Mouse (Mus musculus): ENCODE results near the gene Pptc7.

Gene Pptc7

DNA sequence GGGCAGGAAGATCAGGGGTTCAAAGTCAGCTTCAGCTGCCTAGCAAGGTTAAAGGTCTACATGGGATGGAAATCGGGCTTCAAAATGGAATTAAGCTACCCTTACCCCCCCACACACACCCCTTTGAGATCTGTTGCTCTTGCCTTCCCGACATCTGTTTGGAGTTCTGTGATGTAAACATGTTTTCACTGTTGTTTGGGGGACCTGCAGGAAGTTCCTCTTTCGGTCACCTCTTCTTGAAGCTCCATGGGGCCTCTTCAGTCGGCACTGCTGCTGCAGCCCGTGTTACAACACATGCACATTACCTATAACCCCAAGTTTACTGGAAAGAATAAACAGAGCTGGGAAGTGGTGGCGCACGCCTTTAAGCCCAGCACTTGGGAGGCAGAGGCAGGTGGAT is 17.0 kb upstream of the Pptc7 start:
- DNase-seq (ENCODE audit: low spot score), result no peak

GRCm38 (mm10) chr5:122267899-122268298 is 16.3 kb upstream of the Pptc7 start:
- peak; percentile 86 for DNase-seq (ENCODE audit: low spot score)

DNA sequence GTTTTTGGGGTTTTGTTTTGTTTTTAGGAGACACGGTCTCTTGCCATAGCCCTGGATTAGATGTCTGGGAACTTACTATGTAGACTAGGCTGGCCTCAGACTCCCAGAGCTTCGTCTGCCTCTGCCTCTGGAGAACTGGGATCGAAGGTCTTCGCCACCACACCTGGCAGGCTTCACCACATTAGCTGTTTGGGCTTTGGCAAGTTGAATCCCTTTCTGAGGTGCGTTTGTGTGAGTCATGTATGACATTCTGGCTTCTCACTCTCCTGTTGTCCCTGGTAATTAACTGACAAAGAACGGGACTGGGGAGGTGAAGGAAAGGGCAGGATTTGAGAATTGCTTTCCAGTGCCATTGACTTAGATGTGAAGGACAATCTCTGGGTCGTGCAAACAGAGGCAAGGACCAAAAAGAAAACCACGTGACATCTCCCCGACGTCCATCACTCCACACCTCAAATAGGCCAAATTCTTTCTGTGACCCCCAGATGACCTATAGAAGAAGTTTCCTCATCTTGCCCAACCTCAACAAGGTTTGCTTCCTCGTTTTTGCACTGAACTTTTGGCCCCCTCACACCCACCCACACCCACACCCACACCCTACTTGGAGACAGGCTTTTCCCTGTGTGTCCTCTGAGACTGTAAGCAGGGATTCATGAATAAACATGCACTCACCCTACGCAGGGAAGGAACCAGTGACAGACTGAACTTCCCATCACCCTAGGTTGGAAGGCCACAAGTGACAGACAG is 15.1 kb upstream of the Pptc7 start:
- no peak for DNase-seq (ENCODE audit: low spot score)

- DNase-seq (ENCODE audit: low spot score), result no peak
Observed at GRCm38 (mm10) chr5:122272821-122273220, 11.3 kb upstream of the Pptc7 start.

DNA sequence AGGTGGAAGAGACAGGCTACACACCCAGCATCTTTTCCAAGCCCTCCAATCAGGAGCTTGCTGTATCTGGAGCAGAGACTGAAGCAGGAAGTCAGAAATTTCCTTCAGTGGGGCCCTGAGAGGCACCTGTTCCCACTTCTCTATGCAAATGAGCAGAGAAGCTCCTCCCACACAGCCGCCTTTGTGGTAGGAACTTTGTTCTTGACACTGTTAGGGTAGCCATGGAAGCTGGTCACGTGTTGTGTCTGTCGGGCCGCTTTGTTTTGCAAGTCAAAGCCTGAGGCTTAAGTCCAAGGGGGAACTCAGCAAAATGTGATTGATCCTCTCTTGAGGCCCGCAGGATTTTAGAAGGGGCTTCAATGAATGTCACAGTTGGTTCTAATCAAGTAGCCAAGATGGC is 9.4 kb upstream of the Pptc7 start:
- no peak for DNase-seq (ENCODE audit: low spot score)

DNA sequence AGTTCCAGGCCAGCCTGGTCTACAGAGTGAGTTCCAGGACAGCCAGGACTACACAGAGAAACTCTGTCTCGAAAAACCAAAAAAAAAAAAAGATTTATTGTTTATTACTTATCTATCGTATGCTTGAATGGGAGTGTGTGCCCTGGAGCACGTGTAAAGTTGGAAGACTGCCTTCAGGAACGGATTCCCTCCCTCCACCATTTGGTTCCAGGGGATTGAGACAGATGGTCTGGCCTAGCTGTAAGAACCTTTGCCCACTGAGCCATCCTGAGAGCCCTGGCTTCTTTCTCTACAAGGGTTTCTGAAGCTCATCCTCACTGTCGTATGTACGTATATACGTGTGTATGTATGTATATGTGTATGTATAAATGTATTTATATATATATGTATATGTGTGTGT is 5.2 kb upstream of the Pptc7 start:
- DNase-seq (ENCODE audit: low spot score), result no peak

GRCm38 (mm10) chr5:122279799-122280421 is 4.3 kb upstream of the Pptc7 start:
- no peak for DNase-seq (ENCODE audit: low spot score)

DNA sequence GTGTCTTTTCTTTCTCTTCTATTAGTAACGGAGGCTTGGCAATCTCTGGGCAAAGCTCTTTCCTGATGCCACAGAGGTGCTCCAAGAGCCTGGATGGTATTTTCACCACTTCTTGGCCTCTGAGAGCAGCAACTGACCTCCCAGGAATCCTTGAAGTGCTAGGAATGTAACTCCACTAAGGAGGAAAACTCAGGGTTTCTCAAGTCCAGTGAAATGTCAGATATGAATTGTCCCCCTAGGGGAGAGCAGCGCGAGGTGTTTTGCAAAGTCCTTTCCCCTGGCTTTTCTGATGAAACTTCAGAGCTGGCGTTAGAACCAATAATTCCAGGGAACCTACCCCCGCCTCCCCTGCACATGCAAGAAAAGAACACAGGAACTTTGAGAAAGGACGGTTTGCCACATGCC is 3.7 kb upstream of the Pptc7 start:
- no peak for DNase-seq (ENCODE audit: low spot score)

- DNase-seq (ENCODE audit: low spot score), result no peak
Observed at GRCm38 (mm10) chr5:122280827-122281462, 3.2 kb upstream of the Pptc7 start.

DNA sequence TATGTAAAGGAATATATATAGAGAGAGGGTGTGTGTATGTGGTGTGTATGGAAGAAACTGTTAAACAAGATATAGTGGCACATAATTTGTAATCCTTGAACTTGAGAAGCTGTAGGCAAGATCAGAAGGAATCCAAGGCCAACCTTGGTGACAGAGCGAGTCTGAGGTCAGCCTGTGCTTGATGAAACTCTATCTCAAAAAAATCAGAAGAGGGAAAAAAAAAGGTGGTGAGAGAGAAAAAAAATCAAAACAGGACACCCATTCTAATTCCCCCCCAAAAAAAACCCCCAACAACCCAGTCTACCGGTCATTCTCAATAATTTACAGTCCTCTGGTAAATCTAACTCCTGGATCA is 360 bp upstream of the Pptc7 start:
- no peak for DNase-seq (ENCODE audit: low spot score)

- DNase-seq (ENCODE audit: low spot score), result no peak
Observed at GRCm38 (mm10) chr5:122285029-122285766, 1.0 kb downstream of the Pptc7 start.

GRCm38 (mm10) chr5:122285767-122286150 is 1.6 kb downstream of the Pptc7 start:
- DNase-seq (ENCODE audit: low spot score), result no peak

DNA sequence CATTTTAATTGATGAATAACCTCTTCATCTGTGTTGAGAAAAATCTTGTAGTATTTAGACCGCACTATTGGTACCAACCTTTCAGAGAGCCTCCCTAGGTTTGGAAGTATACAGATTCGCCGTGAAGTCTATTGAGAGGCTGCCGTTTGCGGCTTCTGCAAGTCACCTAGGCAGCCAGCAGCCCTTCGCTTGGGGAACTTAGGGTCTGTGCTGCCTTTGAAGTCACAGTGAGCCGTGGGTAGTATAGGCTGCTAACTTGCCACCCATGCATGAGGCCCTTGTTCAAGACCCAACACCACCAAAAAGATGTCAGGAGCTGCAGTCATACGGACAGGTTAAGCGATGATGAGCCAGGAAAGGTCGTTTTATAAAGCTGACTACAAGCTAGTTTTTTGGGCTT is 2.0 kb downstream of the Pptc7 start:
- DNase-seq (ENCODE audit: low spot score), result no peak

DNA sequence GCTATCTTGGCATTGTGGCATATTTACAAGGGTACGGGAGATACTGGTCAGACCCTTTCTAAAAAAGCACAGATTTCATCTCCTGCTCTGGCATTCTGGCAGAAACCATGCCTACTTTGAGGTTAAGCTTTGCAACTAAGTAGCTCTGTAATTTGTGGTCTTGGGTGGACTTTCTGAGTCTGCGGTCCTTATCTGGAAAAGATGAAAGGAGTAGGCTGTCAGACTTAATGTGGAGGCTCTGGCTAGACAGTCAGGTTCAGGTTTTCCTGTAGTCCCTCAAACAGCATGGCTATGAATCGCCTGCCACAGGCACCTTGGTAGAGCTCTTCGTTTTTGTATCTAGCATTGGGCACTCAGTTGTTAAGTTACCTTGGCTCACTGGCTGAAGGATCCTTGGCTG is 2.9 kb downstream of the Pptc7 start:
- no peak for DNase-seq (ENCODE audit: low spot score)

- DNase-seq (ENCODE audit: low spot score), result no peak
Observed at GRCm38 (mm10) chr5:122288147-122288811, 4.1 kb downstream of the Pptc7 start.

- DNase-seq (ENCODE audit: low spot score), result no peak
Observed at GRCm38 (mm10) chr5:122291149-122291548, 7.0 kb downstream of the Pptc7 start.

- no peak for DNase-seq (ENCODE audit: low spot score)
Observed at GRCm38 (mm10) chr5:122291553-122292339, 7.6 kb downstream of the Pptc7 start.

GRCm38 (mm10) chr5:122293131-122293530 is 9.0 kb downstream of the Pptc7 start:
- DNase-seq (ENCODE audit: low spot score), result no peak

DNA sequence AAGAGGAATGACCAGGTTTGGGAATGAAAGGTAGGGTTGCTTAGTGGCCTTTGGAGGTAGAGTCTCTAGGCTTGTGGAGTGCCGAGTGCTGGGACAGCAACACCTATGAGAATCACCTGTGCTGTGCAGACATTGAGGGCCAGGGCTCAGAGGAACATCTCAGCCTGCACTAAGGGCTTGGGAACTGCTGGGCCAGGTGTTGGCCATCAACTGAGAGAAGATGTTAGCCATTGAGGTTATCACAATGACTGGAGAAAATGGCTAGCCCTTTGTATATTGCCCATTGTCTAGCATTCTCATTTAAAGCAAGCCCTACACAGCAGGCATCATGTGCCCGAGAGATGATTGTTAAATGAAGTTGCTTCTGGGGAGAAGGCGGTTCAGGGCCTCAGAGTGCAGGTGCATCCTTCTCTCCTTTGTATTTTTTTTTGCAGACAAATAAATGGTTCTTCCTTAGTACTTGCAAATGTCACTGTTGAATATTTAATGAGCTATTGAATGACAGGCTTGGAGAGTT is 10.1 kb downstream of the Pptc7 start:
- DNase-seq (ENCODE audit: low spot score), result no peak

DNA sequence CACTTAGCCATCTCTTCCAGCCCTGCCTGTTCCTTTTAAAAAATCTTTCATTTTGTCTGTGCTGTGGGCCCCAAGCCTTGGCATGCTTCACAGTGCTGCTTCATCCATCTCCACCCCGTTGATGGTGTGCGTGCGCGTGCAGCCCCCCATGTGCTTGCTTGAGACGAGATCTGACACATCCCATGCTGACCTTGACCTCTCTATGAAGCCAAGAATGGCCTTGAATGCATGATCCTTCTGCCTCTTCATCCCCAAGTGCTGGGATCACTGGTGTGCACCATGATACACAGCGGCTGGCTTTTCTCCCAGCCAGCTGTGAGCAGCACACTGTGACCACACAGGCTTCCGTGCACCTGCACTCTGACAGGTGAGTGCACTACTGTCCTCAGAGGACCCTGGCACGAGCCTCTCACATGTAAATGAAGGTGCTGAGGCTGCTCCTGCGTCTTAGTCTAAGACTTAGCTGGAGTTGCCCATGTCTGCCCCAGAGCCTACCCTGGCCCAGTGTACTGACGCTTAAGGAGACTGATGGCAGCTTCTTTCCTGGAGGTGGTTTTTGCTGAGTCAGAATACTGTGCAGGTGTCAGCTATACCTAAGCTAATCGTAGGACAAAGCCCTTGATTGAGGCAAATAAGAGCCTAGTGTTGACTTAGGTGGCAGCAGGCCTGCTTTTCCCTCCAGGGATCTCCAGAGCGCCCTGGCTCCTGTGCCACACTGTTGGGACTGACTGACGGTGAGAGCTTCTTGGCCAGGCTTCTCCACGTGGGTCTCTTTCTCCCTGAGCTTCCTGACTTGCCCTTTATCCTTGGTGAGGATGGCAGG is 11.2 kb downstream of the Pptc7 start:
- DNase-seq (ENCODE audit: low spot score), result no peak

Measured in testis, postnatal 10 days (tissue).